Mouse (Mus musculus): ENCODE results near the gene Trip11. TPM values are rescaled to one million over a fixed set of nuclear protein-coding genes. Genes with fewer than 3 reads are reported as not detected.
A peak's percentile ranks its signal among the peaks of the same experiment; 100 is the strongest.

Trip11 gene
- polyA plus RNA-seq, 1 experiment from 2014 or later: 11.0 TPM

DNA sequence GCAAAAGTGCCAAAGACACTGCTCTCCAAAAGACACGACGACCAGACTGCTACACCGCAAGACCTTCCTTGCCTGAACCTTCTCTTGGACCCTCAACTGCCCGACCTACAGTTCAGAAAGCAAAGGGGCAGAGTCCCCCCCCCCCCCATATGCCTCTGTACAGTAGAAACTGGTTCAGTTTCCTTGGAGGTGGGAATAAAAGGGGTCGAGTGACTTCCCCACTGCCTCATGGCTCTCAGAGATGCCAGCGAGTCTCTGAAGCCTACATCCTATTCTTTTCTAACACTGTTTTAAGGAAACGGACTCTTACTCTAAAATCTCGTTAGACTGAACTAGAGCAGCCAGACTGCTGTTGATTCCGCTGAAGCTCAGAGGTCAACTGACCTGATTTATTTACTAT lies 93.5 kb downstream of the Trip11 start:
- Histone ChIP-seq H3K27ac (ENCODE audit: low read depth, low read length) (no peak overlapping the region), H3K9ac (ENCODE audit: low read length) (no peak overlapping the region), H3K9me3 (ENCODE audit: control insufficient read depth, low read length) (no peaks in the 10 kb centered on the region), H3K27me3 (ENCODE audit: control insufficient read depth, insufficient read depth, low read length) (peaks cover 4% of the 10 kb centered on the region; the same call in 1 of the 2 replicates), H3K4me2 (peak overlapping the region; percentile 92), H3K4me3 (ENCODE audit: low read depth, low read length) (peak overlapping the region; percentile 45; the same call in 1 of the 2 replicates), H3K36me3 (ENCODE audit: control insufficient read depth, insufficient read depth, low read length) (no peaks in the 10 kb centered on the region), H3K4me1 (ENCODE audit: control insufficient read depth, insufficient read depth, low read length) (peaks cover 6% of the 10 kb centered on the region; the same call in 1 of the 2 replicates)
- WGBS: 47% methylated on average over 9 of the region's 9 CpGs
- ATAC-seq (ENCODE audit: low FRiP score) (no peak), DNase-seq (ENCODE audit: low spot score, missing footprints) (peak; percentile 83)

DNA sequence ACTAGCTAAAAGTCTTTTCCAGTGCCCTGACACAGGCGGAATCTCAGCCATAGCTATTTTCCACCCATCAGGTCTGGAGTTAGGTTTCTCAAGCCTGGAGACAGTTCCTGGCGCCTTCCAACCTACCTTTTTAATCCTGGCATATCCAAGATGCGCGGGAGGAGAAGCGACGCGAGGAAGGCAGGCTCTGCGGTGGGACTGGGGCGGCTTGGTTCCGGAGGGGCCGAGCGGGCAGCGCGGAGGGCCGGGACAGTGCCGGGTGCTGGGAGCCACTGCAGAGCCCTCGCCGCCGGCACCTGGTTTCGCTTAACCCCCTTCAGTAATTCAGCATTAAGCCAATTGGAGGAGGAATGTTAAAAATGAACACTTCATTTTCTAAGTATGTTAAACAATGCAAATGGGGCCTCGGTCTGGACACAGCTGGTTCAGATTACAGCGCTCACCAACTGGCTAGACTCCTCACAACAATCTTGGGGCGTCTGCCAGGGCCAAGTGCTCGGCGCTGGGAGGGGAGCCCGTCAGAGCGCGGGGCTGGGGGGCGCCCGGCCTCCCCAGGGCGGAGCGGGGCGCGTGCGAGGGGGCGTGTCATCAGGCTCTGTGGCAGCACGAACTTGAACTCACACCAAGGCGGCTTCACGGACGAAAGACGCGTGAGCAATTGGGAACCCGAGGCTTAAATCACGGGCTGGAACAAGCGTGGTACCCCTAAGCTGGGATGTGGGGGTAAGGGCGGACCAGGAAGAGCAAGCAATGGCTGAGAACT lies 94.3 kb downstream of the Trip11 start, which contains the start of gene Fbln5:
Fbln5 (minus strand) TSS at position 448 of the 763 bp plus-strand sequence.
- H3K4me1 ChIP-seq (ENCODE audit: control insufficient read depth, insufficient read depth, low read length): peaks cover 6% of the 10 kb centered on the region; the same call in 1 of the 2 replicates
- DNase-seq (ENCODE audit: low spot score, missing footprints) (peak; percentile 93), ATAC-seq (ENCODE audit: low FRiP score) (peak; percentile 81)
- no peaks in the 10 kb centered on the region for H3K9me3 ChIP-seq (ENCODE audit: control insufficient read depth, low read length)
- H3K4me3 ChIP-seq (ENCODE audit: low read depth, low read length): peak within 1 kb of the TSS; percentile 45
- peak within 1 kb of the TSS; percentile 62 for H3K9ac ChIP-seq (ENCODE audit: low read length)
- WGBS: 1% methylated on average over 46 of the region's 46 CpGs
- peaks cover 4% of the 10 kb centered on the region; the same call in 1 of the 2 replicates for H3K27me3 ChIP-seq (ENCODE audit: control insufficient read depth, insufficient read depth, low read length)
- H3K27ac ChIP-seq (ENCODE audit: low read depth, low read length): no peak within 1 kb of the TSS
- no peaks in the 10 kb centered on the region for H3K36me3 ChIP-seq (ENCODE audit: control insufficient read depth, insufficient read depth, low read length)
- H3K4me2 ChIP-seq: peak within 1 kb of the TSS; percentile 92

DNA sequence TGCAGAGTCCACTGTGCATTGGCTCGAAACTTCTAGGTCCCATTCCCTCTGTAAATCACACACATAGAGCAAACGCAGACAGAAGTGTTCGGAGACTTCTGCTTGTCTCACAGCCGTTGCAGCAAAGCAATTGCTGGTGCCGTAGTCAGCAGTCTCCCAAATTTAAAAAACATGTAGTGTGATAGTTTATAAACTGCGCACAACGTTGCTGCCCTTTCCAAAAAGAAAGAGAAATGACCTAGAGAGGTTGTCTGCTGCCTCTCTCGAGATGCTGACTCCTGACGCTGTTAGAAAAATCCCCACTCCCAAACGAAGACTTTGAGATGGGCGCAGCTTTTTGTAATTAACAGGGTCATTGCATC lies 94.8 kb downstream of the Trip11 start:
- no peak overlapping the region for H3K27ac ChIP-seq (ENCODE audit: low read depth, low read length)
- 40% methylated on average over 11 of the region's 11 CpGs for WGBS

DNA sequence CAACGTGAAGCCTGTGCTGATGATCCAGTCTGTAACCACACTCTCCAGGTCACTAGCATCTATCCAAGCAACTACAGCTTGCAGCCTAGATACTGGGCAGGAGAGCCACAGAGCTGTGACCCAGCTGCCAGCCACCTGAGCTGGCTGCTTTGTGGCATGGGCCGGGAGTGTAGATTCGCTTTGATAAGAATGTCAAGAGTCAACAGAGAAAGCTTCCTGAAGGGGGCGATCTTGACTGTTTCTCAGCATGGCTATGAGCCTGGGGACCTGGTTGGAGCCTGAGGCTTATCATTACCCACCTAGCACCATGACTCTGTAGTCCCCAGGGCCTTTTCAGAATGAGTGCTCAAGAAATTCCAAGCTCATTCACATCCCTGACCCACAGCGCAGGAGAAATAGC lies 96.3 kb downstream of the Trip11 start:
- Histone ChIP-seq H3K4me2 (no peak overlapping the region), H3K9me3 (ENCODE audit: control insufficient read depth, low read length) (no peaks in the 10 kb centered on the region), H3K27ac (ENCODE audit: low read depth, low read length) (no peak overlapping the region), H3K27me3 (ENCODE audit: control insufficient read depth, insufficient read depth, low read length) (peaks cover 4% of the 10 kb centered on the region; the same call in 1 of the 2 replicates), H3K9ac (ENCODE audit: low read length) (no peak overlapping the region), H3K36me3 (ENCODE audit: control insufficient read depth, insufficient read depth, low read length) (no peaks in the 10 kb centered on the region), H3K4me3 (ENCODE audit: low read depth, low read length) (no peak overlapping the region), H3K4me1 (ENCODE audit: control insufficient read depth, insufficient read depth, low read length) (peaks cover 6% of the 10 kb centered on the region; the same call in 1 of the 2 replicates)
- ATAC-seq (ENCODE audit: low FRiP score) (no peak), DNase-seq (ENCODE audit: low spot score, missing footprints) (peak; percentile 85)
- WGBS: 45% methylated on average over 5 of the region's 5 CpGs

More for the DNA sequence above, 94.8 kb downstream of the Trip11 start:
- Histone ChIP-seq H3K9ac (ENCODE audit: low read length) (no peak overlapping the region; the same call in 1 of the 2 replicates), H3K4me3 (ENCODE audit: low read depth, low read length) (peak overlapping the region; percentile 45; the same call in 1 of the 2 replicates), H3K4me2 (peak overlapping the region; percentile 92), H3K9me3 (ENCODE audit: control insufficient read depth, low read length) (no peaks in the 10 kb centered on the region), H3K36me3 (ENCODE audit: control insufficient read depth, insufficient read depth, low read length) (no peaks in the 10 kb centered on the region), H3K27me3 (ENCODE audit: control insufficient read depth, insufficient read depth, low read length) (peaks cover 4% of the 10 kb centered on the region; the same call in 1 of the 2 replicates), H3K4me1 (ENCODE audit: control insufficient read depth, insufficient read depth, low read length) (peaks cover 6% of the 10 kb centered on the region; the same call in 1 of the 2 replicates)
- ATAC-seq (ENCODE audit: low FRiP score): no peak
- peak; percentile 89 for DNase-seq (ENCODE audit: low spot score, missing footprints)

DNA sequence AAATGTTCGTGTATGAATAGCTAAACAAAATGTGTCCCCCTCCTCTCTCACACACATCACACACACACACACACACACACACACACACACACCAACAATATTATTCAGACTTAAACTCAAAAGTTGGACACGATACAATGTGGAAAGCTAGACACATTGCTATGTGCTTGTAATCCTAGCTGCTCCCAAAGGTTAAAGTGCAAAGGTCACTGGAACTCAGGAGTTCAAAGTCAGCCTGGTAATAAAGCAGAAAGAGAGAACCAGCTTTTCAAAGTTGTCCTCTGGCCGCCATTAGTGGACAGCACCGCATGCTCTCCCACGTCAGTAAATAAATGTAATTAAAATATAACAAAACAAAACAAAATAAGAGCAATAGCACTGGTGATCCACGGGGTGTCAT lies 97.3 kb downstream of the Trip11 start:
- DNase-seq (ENCODE audit: low spot score, missing footprints) (no peak), ATAC-seq (ENCODE audit: low FRiP score) (no peak)
- no peak overlapping the region for H3K4me2 ChIP-seq
- no peaks in the 10 kb centered on the region for H3K36me3 ChIP-seq (ENCODE audit: control insufficient read depth, insufficient read depth, low read length)
- H3K9ac ChIP-seq (ENCODE audit: low read length): no peak overlapping the region
- H3K9me3 ChIP-seq (ENCODE audit: control insufficient read depth, low read length): no peaks in the 10 kb centered on the region
- peaks cover 6% of the 10 kb centered on the region; the same call in 1 of the 2 replicates for H3K4me1 ChIP-seq (ENCODE audit: control insufficient read depth, insufficient read depth, low read length)
- H3K27ac ChIP-seq (ENCODE audit: low read depth, low read length): no peak overlapping the region
- H3K4me3 ChIP-seq (ENCODE audit: low read depth, low read length): no peak overlapping the region
- peaks cover 4% of the 10 kb centered on the region; the same call in 1 of the 2 replicates for H3K27me3 ChIP-seq (ENCODE audit: control insufficient read depth, insufficient read depth, low read length)
- 85% methylated on average over 6 of the region's 6 CpGs for WGBS

DNA sequence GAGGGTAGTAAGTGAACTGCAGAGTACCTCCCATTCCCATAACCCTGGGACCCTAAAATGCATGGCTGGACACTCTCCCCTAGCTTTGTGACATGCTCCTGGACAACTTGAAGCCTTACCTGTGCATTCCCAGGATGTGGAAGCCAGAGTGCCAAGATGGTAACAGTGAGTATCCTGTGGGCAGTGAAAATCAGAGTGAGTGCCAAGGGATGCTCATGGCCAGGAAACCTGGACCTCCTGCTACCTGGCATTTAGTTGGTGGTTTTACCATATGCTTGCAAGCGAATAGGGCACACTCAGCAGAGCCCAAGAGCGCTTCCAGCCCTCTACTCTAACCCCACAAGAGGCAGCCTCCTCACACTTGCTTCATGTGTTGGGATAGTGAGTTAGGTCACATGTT lies 98.6 kb downstream of the Trip11 start:
- Histone ChIP-seq H3K36me3 (ENCODE audit: control insufficient read depth, insufficient read depth, low read length) (no peaks in the 10 kb centered on the region), H3K4me3 (ENCODE audit: low read depth, low read length) (no peak overlapping the region), H3K4me2 (no peak overlapping the region), H3K27ac (ENCODE audit: low read depth, low read length) (no peak overlapping the region), H3K27me3 (ENCODE audit: control insufficient read depth, insufficient read depth, low read length) (peaks cover 4% of the 10 kb centered on the region; the same call in 1 of the 2 replicates), H3K4me1 (ENCODE audit: control insufficient read depth, insufficient read depth, low read length) (peaks cover 4% of the 10 kb centered on the region; the same call in 1 of the 2 replicates), H3K9ac (ENCODE audit: low read length) (no peak overlapping the region), H3K9me3 (ENCODE audit: control insufficient read depth, low read length) (no peaks in the 10 kb centered on the region)
- 92% methylated on average over 2 of the region's 2 CpGs for WGBS
- DNase-seq (ENCODE audit: low spot score, missing footprints): no peak
- ATAC-seq (ENCODE audit: low FRiP score): no peak

DNA sequence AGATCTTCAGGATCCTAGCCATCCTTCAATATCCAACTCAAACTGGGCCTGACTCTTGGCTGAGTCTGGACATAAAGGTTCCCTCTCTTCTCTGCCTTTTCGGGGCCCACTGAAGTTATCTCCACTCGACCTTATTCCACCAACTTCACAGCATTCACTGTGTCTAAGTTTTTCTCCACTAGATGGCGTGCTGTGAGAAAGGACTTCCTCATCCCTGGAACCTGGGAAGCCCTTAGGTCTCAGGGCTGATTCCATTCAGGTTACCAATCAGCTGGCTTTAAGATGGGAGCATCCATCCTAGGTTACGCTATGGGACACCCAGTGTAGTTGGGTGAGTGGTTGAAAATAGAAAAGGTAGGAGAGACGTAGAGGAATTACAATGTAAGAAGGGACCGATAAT lies 101.9 kb downstream of the Trip11 start:
- ATAC-seq (ENCODE audit: low FRiP score): no peak
- H3K27ac ChIP-seq (ENCODE audit: low read depth, low read length): no peak overlapping the region

DNA sequence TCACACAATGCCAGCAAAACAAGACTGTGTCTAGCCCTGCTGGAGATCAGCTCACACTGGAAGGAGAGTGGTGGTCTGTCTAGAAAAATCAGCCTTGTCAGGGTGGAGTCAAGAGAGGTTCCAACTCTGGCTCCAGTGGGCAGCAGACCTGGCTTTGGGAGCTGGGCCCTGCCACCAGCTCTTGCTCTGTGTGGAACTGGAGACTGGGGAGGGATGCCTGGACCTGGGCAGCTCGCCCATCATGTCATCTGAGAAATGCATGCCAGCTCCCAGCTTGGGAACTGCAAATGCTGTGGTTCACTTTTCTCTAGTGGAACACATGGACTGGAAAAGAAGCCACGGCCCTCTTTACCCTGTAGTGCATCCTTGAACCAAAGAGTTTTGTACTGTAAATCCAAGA lies 102.6 kb downstream of the Trip11 start:
- H3K4me3 ChIP-seq (ENCODE audit: low read depth, low read length): no peak overlapping the region
- no peaks in the 10 kb centered on the region for H3K36me3 ChIP-seq (ENCODE audit: control insufficient read depth, insufficient read depth, low read length)
- H3K27ac ChIP-seq (ENCODE audit: low read depth, low read length): no peak overlapping the region
- H3K9ac ChIP-seq (ENCODE audit: low read length): no peak overlapping the region
- no peak overlapping the region for H3K4me2 ChIP-seq
- H3K27me3 ChIP-seq (ENCODE audit: control insufficient read depth, insufficient read depth, low read length): no peaks in the 10 kb centered on the region
- DNase-seq (ENCODE audit: low spot score, missing footprints): no peak
- H3K9me3 ChIP-seq (ENCODE audit: control insufficient read depth, low read length): no peaks in the 10 kb centered on the region
- 0 out of 2 replicates have a peak, but pooled peaks have one; percentile 35 for ATAC-seq (ENCODE audit: low FRiP score)
- H3K4me1 ChIP-seq (ENCODE audit: control insufficient read depth, insufficient read depth, low read length): no peaks in the 10 kb centered on the region
- 79% methylated on average over 2 of the region's 2 CpGs for WGBS

More for the DNA sequence above, 101.9 kb downstream of the Trip11 start:
- no peaks in the 10 kb centered on the region for H3K4me1 ChIP-seq (ENCODE audit: control insufficient read depth, insufficient read depth, low read length)
- no peak overlapping the region for H3K4me2 ChIP-seq
- no peaks in the 10 kb centered on the region for H3K27me3 ChIP-seq (ENCODE audit: control insufficient read depth, insufficient read depth, low read length)
- H3K9ac ChIP-seq (ENCODE audit: low read length): no peak overlapping the region
- WGBS: 66% methylated on average over 6 of the region's 6 CpGs
- no peaks in the 10 kb centered on the region for H3K9me3 ChIP-seq (ENCODE audit: control insufficient read depth, low read length)
- DNase-seq (ENCODE audit: low spot score, missing footprints): no peak
- no peak overlapping the region for H3K4me3 ChIP-seq (ENCODE audit: low read depth, low read length)
- no peaks in the 10 kb centered on the region for H3K36me3 ChIP-seq (ENCODE audit: control insufficient read depth, insufficient read depth, low read length)

DNA sequence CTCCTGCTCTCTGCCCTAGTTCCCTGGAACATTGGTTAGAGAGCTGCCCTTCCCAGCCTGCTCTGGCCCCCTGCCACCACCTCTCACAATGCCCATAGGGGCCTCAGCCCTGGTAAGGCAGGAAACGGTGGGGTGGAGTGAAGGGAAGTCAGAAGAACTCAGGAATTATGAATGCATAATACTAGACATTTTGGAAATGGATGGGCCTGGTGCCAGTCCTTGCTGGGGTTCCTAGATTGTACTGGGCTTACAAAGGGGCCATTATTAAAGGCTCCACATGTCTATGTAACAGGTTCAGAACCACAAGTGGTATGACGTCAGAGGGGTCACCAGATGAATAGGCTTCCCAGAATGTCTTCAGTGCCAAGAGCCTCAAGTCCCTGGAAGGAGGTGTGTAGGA lies 105.7 kb downstream of the Trip11 start:
- Histone ChIP-seq H3K9me3 (ENCODE audit: control insufficient read depth, low read length) (no peaks in the 10 kb centered on the region), H3K27me3 (ENCODE audit: control insufficient read depth, insufficient read depth, low read length) (no peaks in the 10 kb centered on the region), H3K4me1 (ENCODE audit: control insufficient read depth, insufficient read depth, low read length) (no peaks in the 10 kb centered on the region), H3K4me2 (no peak overlapping the region), H3K4me3 (ENCODE audit: low read depth, low read length) (no peak overlapping the region), H3K9ac (ENCODE audit: low read length) (no peak overlapping the region), H3K27ac (ENCODE audit: low read depth, low read length) (no peak overlapping the region), H3K36me3 (ENCODE audit: control insufficient read depth, insufficient read depth, low read length) (no peaks in the 10 kb centered on the region)
- ATAC-seq (ENCODE audit: low FRiP score) (no peak), DNase-seq (ENCODE audit: low spot score, missing footprints) (no peak)
- WGBS: 85% methylated on average over 2 of the region's 2 CpGs

Measured in midbrain, embryonic 11.5 days (tissue).